Mouse (Mus musculus) CH12.LX (cell line): Measurements from ENCODE around the gene Ern1. TPM values are rescaled to one million over a fixed set of nuclear protein-coding genes. Genes with fewer than 3 reads are reported as not detected.

Experiments
- DNase-seq: peaks from one replicate; pipeline ENCODE4 v3.0.0-alpha.2; 2013; ENCODE audit errors: extremely low read depth
- H3K27ac ChIP-seq: 2 replicates; pipeline ENCODE4 v1.5.1; 2012; ENCODE audit warnings: low read depth, mild to moderate bottlenecking, control low read depth, moderate library complexity; ENCODE audit not compliant: insufficient read depth
- H3K27me3 ChIP-seq: replicated peaks from 2 replicates; pipeline ENCODE3; 2012; ENCODE audit warnings: inconsistent platforms
- H3K36me3 ChIP-seq, 2 experiments: replicated peaks in 1 of 2; 2 replicates each; pipeline versions ENCODE3 to v1.6.1; 2012; ENCODE audit warnings: inconsistent platforms in 1 of 2, low read length in 1 of 2, mild to moderate bottlenecking in 1 of 2, mixed read lengths in 1 of 2, moderate library complexity in 1 of 2; ENCODE audit not compliant: control insufficient read depth in 1 of 2, insufficient read depth in 1 of 2
- H3K4me1 ChIP-seq, 2 experiments: 2 replicates each; pipeline ENCODE4 v1.6.1; 2012; ENCODE audit warnings: inconsistent platforms in 1 of 2, moderate library complexity in 1 of 2; ENCODE audit not compliant: insufficient read depth in 2 of 2, control insufficient read depth in 1 of 2
- H3K4me2 ChIP-seq: 2 replicates; pipeline ENCODE4 v1.6.1; 2012; ENCODE audit warnings: low read depth, mild to moderate bottlenecking, control low read depth; ENCODE audit not compliant: poor library complexity, insufficient read depth, severe bottlenecking
- H3K4me3 ChIP-seq, 3 experiments: fragments of 150-350 bp in 1 of 3; sonication (generic) in 1 of 3; replicated peaks in 1 of 3; 2 replicates each; pipeline versions ENCODE3 to v1.5.1; 2011 to 2012; ENCODE audit warnings: low read depth in 2 of 3, low read length in 2 of 3, mild to moderate bottlenecking in 2 of 3, moderate library complexity in 2 of 3, control low read depth in 1 of 3, improper control_type of control experiment in 1 of 3, inconsistent platforms in 1 of 3, mixed read lengths in 1 of 3; ENCODE audit not compliant: poor library complexity in 1 of 3
- H3K79me2 ChIP-seq: replicated peaks from 2 replicates; pipeline ENCODE4 v1.6.1; 2012; ENCODE audit warnings: mild to moderate bottlenecking, moderate library complexity; ENCODE audit not compliant: control insufficient read depth, poor library complexity, insufficient read depth, severe bottlenecking; ENCODE audit errors: extremely low read depth
- H3K9ac ChIP-seq: 2 replicates; pipeline ENCODE4 v1.6.1; 2012; ENCODE audit warnings: low read depth, mild to moderate bottlenecking, control low read depth, moderate library complexity; ENCODE audit not compliant: insufficient read depth
- H3K9me3 ChIP-seq: replicated peaks from 2 replicates; pipeline ENCODE3; 2012; ENCODE audit warnings: low read length, inconsistent platforms, mixed read lengths
- BHLHE40 ChIP-seq: IDR thresholded peaks from 2 replicates; pipeline ENCODE4 v1.6.1; 2011; ENCODE audit warnings: mild to moderate bottlenecking, low read depth, low read length, improper control_type of control experiment
- CHD1 ChIP-seq: IDR thresholded peaks from 2 replicates; pipeline ENCODE4 v1.6.1; 2012; ENCODE audit warnings: low read depth, low read length, improper control_type of control experiment, inconsistent platforms
- CHD2 ChIP-seq: IDR thresholded peaks from 2 replicates; pipeline ENCODE4 v1.6.1; 2011; ENCODE audit warnings: low read length, improper control_type of control experiment
- CTCF ChIP-seq, 2 experiments: IDR thresholded peaks in 1 of 2; conservative IDR thresholded peaks in 1 of 2; 2 replicates each; pipeline ENCODE4 v1.5.1; 2011 to 2012; ENCODE audit warnings: low read depth in 2 of 2, low read length in 2 of 2, improper control_type of control experiment in 1 of 2, inconsistent platforms in 1 of 2, mild to moderate bottlenecking in 1 of 2, moderate library complexity in 1 of 2
- E2F4 ChIP-seq: IDR thresholded peaks from 2 replicates; pipeline ENCODE4 v1.6.1; 2011; ENCODE audit warnings: low read depth, low read length, improper control_type of control experiment; ENCODE audit not compliant: insufficient replicate concordance
- ELF1 ChIP-seq: IDR thresholded peaks from 2 replicates; pipeline ENCODE4 v1.6.1; 2014; ENCODE audit warnings: low read depth, mild to moderate bottlenecking, inconsistent platforms, low read length, improper control_type of control experiment
- ETS1 ChIP-seq: conservative IDR thresholded peaks from 2 replicates; pipeline ENCODE4 v1.6.1; 2012; ENCODE audit warnings: low read depth, mild to moderate bottlenecking, inconsistent platforms, low read length, improper control_type of control experiment, moderate library complexity
- GABPA ChIP-seq: IDR thresholded peaks from 2 replicates; pipeline ENCODE4 v1.6.1; 2012; ENCODE audit warnings: low read depth, low read length, improper control_type of control experiment, inconsistent platforms; ENCODE audit not compliant: insufficient replicate concordance
- HCFC1 ChIP-seq: IDR thresholded peaks from 2 replicates; pipeline ENCODE4 v1.6.1; 2012; ENCODE audit warnings: low read depth, mild to moderate bottlenecking, inconsistent platforms, low read length, improper control_type of control experiment
- JUN ChIP-seq: IDR thresholded peaks from 2 replicates; pipeline ENCODE4 v1.6.1; 2011; ENCODE audit warnings: low read depth, mild to moderate bottlenecking, low read length, improper control_type of control experiment, moderate library complexity; ENCODE audit not compliant: insufficient read depth
- JUND ChIP-seq: conservative IDR thresholded peaks from 2 replicates; pipeline ENCODE4 v1.6.1; 2011; ENCODE audit warnings: low read depth, low read length, improper control_type of control experiment
- KAT2A ChIP-seq: IDR thresholded peaks from 2 replicates; pipeline ENCODE4 v1.6.1; 2012; ENCODE audit warnings: low read length, improper control_type of control experiment, inconsistent platforms; ENCODE audit not compliant: insufficient replicate concordance
- MAFK ChIP-seq: IDR thresholded peaks from 2 replicates; pipeline ENCODE4 v1.6.1; 2011; ENCODE audit warnings: low read length, improper control_type of control experiment; ENCODE audit not compliant: insufficient replicate concordance
- MAX ChIP-seq: IDR thresholded peaks from 2 replicates; pipeline ENCODE4 v1.6.1; 2011; ENCODE audit warnings: low read length, improper control_type of control experiment
- MAZ ChIP-seq: IDR thresholded peaks from 2 replicates; pipeline ENCODE4 v1.6.1; 2012; ENCODE audit warnings: low read depth, mild to moderate bottlenecking, inconsistent platforms, low read length, improper control_type of control experiment, moderate library complexity
- MEF2A ChIP-seq: IDR thresholded peaks from 2 replicates; pipeline ENCODE4 v1.6.1; 2014; ENCODE audit warnings: low read depth, mild to moderate bottlenecking, inconsistent platforms, low read length, improper control_type of control experiment, borderline replicate concordance
- MXI1 ChIP-seq: IDR thresholded peaks from 2 replicates; pipeline ENCODE4 v1.6.1; 2011; ENCODE audit warnings: mild to moderate bottlenecking, low read depth, low read length, improper control_type of control experiment
- MYC ChIP-seq: IDR thresholded peaks from 2 replicates; pipeline ENCODE4 v1.6.1; 2011; ENCODE audit warnings: low read depth, mild to moderate bottlenecking, improper control_type of control experiment, low read length
- NELFE ChIP-seq: IDR thresholded peaks from 2 replicates; pipeline ENCODE4 v1.6.1; 2011; ENCODE audit warnings: low read depth, low read length, improper control_type of control experiment
- NRF1 ChIP-seq: IDR thresholded peaks from 2 replicates; pipeline ENCODE4 v1.6.1; 2014; ENCODE audit warnings: low read depth, mild to moderate bottlenecking, inconsistent platforms, low read length, improper control_type of control experiment, moderate library complexity
- PAX5 ChIP-seq: IDR thresholded peaks from 2 replicates; pipeline ENCODE4 v1.6.1; 2012; ENCODE audit warnings: low read length, inconsistent platforms, mixed read lengths
- POLR2A ChIP-seq: IDR thresholded peaks from 2 replicates; pipeline ENCODE4 v1.6.1; 2011; ENCODE audit warnings: low read depth, mild to moderate bottlenecking, improper control_type of control experiment, low read length
- POLR2AphosphoS2 ChIP-seq: IDR thresholded peaks from 2 replicates; pipeline ENCODE4 v1.6.1; 2011; ENCODE audit warnings: low read depth, low read length, improper control_type of control experiment
- RAD21 ChIP-seq: IDR thresholded peaks from 2 replicates; pipeline ENCODE4 v1.6.1; 2011; ENCODE audit warnings: low read depth, mild to moderate bottlenecking, low read length, improper control_type of control experiment, moderate library complexity
- RCOR1 ChIP-seq: conservative IDR thresholded peaks from 2 replicates; pipeline ENCODE4 v1.6.1; 2012; ENCODE audit warnings: low read depth, mild to moderate bottlenecking, inconsistent platforms, low read length, improper control_type of control experiment
- SIN3A ChIP-seq: IDR thresholded peaks from 2 replicates; pipeline ENCODE4 v1.6.1; 2012; ENCODE audit warnings: low read length, improper control_type of control experiment, inconsistent platforms
- SMC3 ChIP-seq: IDR thresholded peaks from 2 replicates; pipeline ENCODE4 v1.6.1; 2011; ENCODE audit warnings: low read depth, low read length, improper control_type of control experiment
- TBP ChIP-seq: conservative IDR thresholded peaks from 2 replicates; pipeline ENCODE4 v1.6.1; 2011; ENCODE audit warnings: low read depth, low read length, improper control_type of control experiment
- TCF12 ChIP-seq: IDR thresholded peaks from 2 replicates; pipeline ENCODE4 v1.6.1; 2014; ENCODE audit warnings: low read depth, mild to moderate bottlenecking, inconsistent platforms, low read length, improper control_type of control experiment
- UBTF ChIP-seq: IDR thresholded peaks from 2 replicates; pipeline ENCODE4 v1.6.1; 2012; ENCODE audit warnings: low read depth, mild to moderate bottlenecking, inconsistent platforms, low read length, improper control_type of control experiment, moderate library complexity
- USF1 ChIP-seq: IDR thresholded peaks from 2 replicates; pipeline ENCODE4 v1.6.1; 2014; ENCODE audit warnings: low read depth, mild to moderate bottlenecking, inconsistent platforms, low read length, improper control_type of control experiment
- USF2 ChIP-seq: conservative IDR thresholded peaks from 2 replicates; pipeline ENCODE4 v1.6.1; 2011; ENCODE audit warnings: low read depth, low read length, improper control_type of control experiment
- ZC3H11A ChIP-seq: IDR thresholded peaks from 2 replicates; pipeline ENCODE4 v1.6.1; 2012; ENCODE audit warnings: low read depth, mild to moderate bottlenecking, inconsistent platforms, low read length, improper control_type of control experiment
- ZKSCAN1 ChIP-seq: IDR thresholded peaks from 2 replicates; pipeline ENCODE4 v1.6.1; 2012; ENCODE audit warnings: low read depth, inconsistent platforms, low read length, improper control_type of control experiment, borderline replicate concordance
- ZMIZ1 ChIP-seq: IDR thresholded peaks from 2 replicates; pipeline ENCODE4 v1.6.1; 2012; ENCODE audit warnings: low read depth, mild to moderate bottlenecking, inconsistent platforms, low read length, improper control_type of control experiment
- ZNF384 ChIP-seq: IDR thresholded peaks from 2 replicates; pipeline ENCODE4 v1.6.1; 2012; ENCODE audit warnings: low read depth, low read length, improper control_type of control experiment, inconsistent platforms
- dilution Hi-C: fragments of 300-500 bp; cut with MboI; formaldehyde crosslinking; loops from 2 replicates; pipeline ENCODE4 v1.14.3; 2020; ENCODE audit warnings: low sequenced_read_pairs; ENCODE audit not compliant: extremely low pct_unique_long_range_greater_than_20kb, extremely low pct_ligation_motif_present
- in situ Hi-C: fragments of 300-500 bp; cut with MboI; formaldehyde crosslinking; loops from 3 replicates; pipeline ENCODE4 v1.14.3; 2019; ENCODE audit warnings: low sequenced_read_pairs, low pct_ligation_motif_present, low pct_unique_long_range_greater_than_20kb, mixed read lengths
- polyA plus RNA-seq: library from polyadenylated mRNA; unstranded; fragments of >175 nt; gene quantifications from 2 replicates; pipeline ENCODE4 v1.2.1, GENCODE M21; 2012; ENCODE audit warnings: low read depth; ENCODE audit not compliant: insufficient read length
- total RNA-seq, 2 experiments: library from RNA; depleted of rRNA; stranded (reverse); fragments of 300-350 nt in 1 of 2; fragments of >200 nt in 1 of 2; gene quantifications; 2 replicates each; pipeline ENCODE4 v1.2.3; 2012 to 2014

The Ern1 gene
- total and polyA plus RNA-seq, 3 experiments: 3.0 to 21.7 (median 7.7) TPM

GRCm38 (mm10) chr11:106464681-106465544 lies 22.7 kb downstream of the Ern1 start (continued):
- peak; percentile 61 for TF ChIP-seq MAX

GRCm38 (mm10) chr11:106463845-106464244 lies 23.8 kb downstream of the Ern1 start:
- in situ Hi-C loops: no loop called here
- Histone ChIP-seq H3K4me1 (peaks cover 8 to 71% of the 10 kb centered on the region in 2 experiments), H3K4me2 (peak overlapping the region; percentile 87), H3K27ac (peak overlapping the region; percentile 88), H3K9ac (peak overlapping the region; percentile 66), H3K27me3 (no peaks in the 10 kb centered on the region), H3K9me3 (no peaks in the 10 kb centered on the region), H3K36me3 (peaks cover 5% of the 10 kb centered on the region in 2 experiments), H3K79me2 (peaks cover 94% of the 10 kb centered on the region), H3K4me3 (peak overlapping the region in 1 of 3 experiments; percentile 18)
- dilution Hi-C loops: no loop called here
- peak; percentile 42 for DNase-seq
- peak; percentile 56 for TF ChIP-seq ZNF384
- TF ChIP-seq MEF2A: peak; percentile 90
- TF ChIP-seq USF1: no peak
- no peak for TF ChIP-seq GABPA
- TF ChIP-seq POLR2A: no peak
- TF ChIP-seq CHD1: peak; percentile 84
- TF ChIP-seq NRF1: no peak
- no peak for TF ChIP-seq RAD21
- TF ChIP-seq CTCF (conservative IDR thresholded peaks at IDR 0.05 in 1 of 2, IDR thresholded peaks at IDR 0.05 in 1 of 2; ENCODE audit: low read depth in 2 of 2, low read length in 2 of 2): no peak
- 0 out of 2 replicates have a peak, but pooled peaks have one; percentile 24 for TF ChIP-seq MAFK
- peak; percentile 85 for TF ChIP-seq MYC
- no peak for TF ChIP-seq TBP
- no peak for TF ChIP-seq MAZ
- TF ChIP-seq MXI1: peak; percentile 66
- TF ChIP-seq NELFE: no peak
- TF ChIP-seq PAX5: no peak
- TF ChIP-seq BHLHE40: peak; percentile 63
- no peak for TF ChIP-seq SMC3
- TF ChIP-seq UBTF: no peak
- TF ChIP-seq USF2: no peak
- TF ChIP-seq MAX: peak; percentile 79
- TF ChIP-seq ZC3H11A: no peak
- no peak for TF ChIP-seq E2F4
- TF ChIP-seq KAT2A: no peak
- TF ChIP-seq POLR2AphosphoS2: no peak
- no peak for TF ChIP-seq CHD2
- TF ChIP-seq ELF1: no peak
- no peak for TF ChIP-seq ZKSCAN1
- peak; percentile 38; the same call in 1 of the 2 replicates for TF ChIP-seq JUN
- peak; percentile 22; the same call in 1 of the 2 replicates for TF ChIP-seq ETS1
- TF ChIP-seq SIN3A: peak; percentile 82
- TF ChIP-seq JUND: 0 out of 2 replicates have a peak, but pooled peaks have one; percentile 37
- TF ChIP-seq TCF12: 0 out of 2 replicates have a peak, but pooled peaks have one; percentile 39
- no peak for TF ChIP-seq ZMIZ1
- TF ChIP-seq RCOR1: peak; percentile 48; the same call in 1 of the 2 replicates
- TF ChIP-seq HCFC1: 0 out of 2 replicates have a peak, but pooled peaks have one; percentile 8
